Mouse (Mus musculus): ENCODE data around the gene Gpkow.

GRCm38 (mm10) chrX:7679405-7680056 is 17.4 kb upstream of the Gpkow start:
- TF ChIP-seq CTCF (IDR thresholded peaks at IDR 0.05; ENCODE audit: control insufficient read depth, insufficient read depth, insufficient read length) (peak; percentile 76), MYOD1 (IDR thresholded peaks at IDR 0.05; ENCODE audit: control insufficient read depth, insufficient read length, low read depth) (no peak), USF1 (IDR thresholded peaks at IDR 0.05; ENCODE audit: low read depth) (no peak), CEBPB (IDR thresholded peaks at IDR 0.05; ENCODE audit: low read depth) (no peak), MYOG (IDR thresholded peaks at IDR 0.05; ENCODE audit: control insufficient read depth, extremely low read depth, insufficient read length) (no peak)

Data from C2C12 (cell line).